8 mouse cellular contexts compared by ENCODE assay signal in the genomic region with DNA sequence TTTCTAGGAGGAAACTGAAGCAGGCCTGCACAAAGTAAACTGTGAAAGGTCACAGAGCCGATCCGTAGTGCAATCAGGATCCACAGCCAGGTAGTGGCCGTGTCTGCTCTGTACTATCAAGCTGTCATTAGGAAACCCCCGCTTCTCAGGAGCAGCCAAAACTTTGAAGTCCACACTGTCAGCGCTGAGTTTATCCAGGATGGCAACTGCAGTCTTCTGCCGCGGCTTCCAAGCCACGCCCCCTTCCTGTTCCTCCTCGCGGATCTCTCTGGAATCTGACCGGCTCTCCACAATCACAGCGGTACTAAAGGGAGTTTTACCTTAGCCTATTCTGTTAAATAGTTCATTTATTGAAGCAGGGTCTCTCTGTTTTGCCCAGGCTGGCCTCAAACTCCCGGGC. TPM values are rescaled to one million over a fixed set of nuclear protein-coding genes. Genes with fewer than 3 reads are reported as not detected.
DNase-seq lines count a peak whose midpoint lies in the region; ATAC-seq lines count a peak whose summit lies in the region.

No protein-coding gene starts in this region.

- H3K4me2 ChIP-seq in heart, embryonic 15.5 days = peak overlapping the region; percentile 46
- peak overlapping the region; percentile 44 for H3K4me2 ChIP-seq in limb, embryonic 12.5 days

- H3K9me3 ChIP-seq in heart, embryonic 15.5 days (replicated peaks) = no peaks in the 10 kb centered on the region
- no peaks in the 10 kb centered on the region for H3K9me3 ChIP-seq in limb, embryonic 12.5 days

- no peak for ATAC-seq in heart, embryonic 15.5 days (replicated peaks; ENCODE audit: insufficient number of reproducible peaks, insufficient read depth, low FRiP score, low read depth)
- no peak for ATAC-seq in limb, embryonic 12.5 days (ENCODE audit: insufficient number of reproducible peaks, insufficient read depth, low FRiP score, low TSS enrichment, low read depth)

- H3K9ac ChIP-seq in heart, embryonic 15.5 days = no peak overlapping the region
- H3K9ac ChIP-seq in limb, embryonic 12.5 days (replicated peaks) = no peak overlapping the region

- peak overlapping the region; percentile 23 for H3K4me3 ChIP-seq in heart, embryonic 15.5 days
- peak overlapping the region; percentile 13 for H3K4me3 ChIP-seq in limb, embryonic 12.5 days (replicated peaks)

- no peak overlapping the region for H3K27ac ChIP-seq in heart, embryonic 15.5 days
- no peak overlapping the region for H3K27ac ChIP-seq in limb, embryonic 12.5 days

- DNase-seq in testis, postnatal 10 days (ENCODE audit: low spot score) = peak; percentile 58
- DNase-seq in testis, postnatal 14 days (ENCODE audit: low spot score) = no peak
- DNase-seq in neural tube, embryonic 10.5 days (ENCODE audit: extremely low spot score, low spot score) = peak; percentile 45
- no peak for DNase-seq in left cerebral cortex, adult 8-10 months (ENCODE audit: low spot score in 2 of 2)
- DNase-seq in T-cell, adult 2 months (ENCODE audit: low spot score) = no peak
- DNase-seq in cerebellum, postnatal 4 days (ENCODE audit: low spot score in 2 of 2) = no peak

- 2% methylated on average over 13 of the region's 13 CpGs for WGBS in heart, embryonic 15.5 days
- WGBS in limb, embryonic 12.5 days = 2% methylated on average over 13 of the region's 13 CpGs

- no peaks in the 10 kb centered on the region for H3K36me3 ChIP-seq in heart, embryonic 15.5 days
- H3K36me3 ChIP-seq in limb, embryonic 12.5 days = no peaks in the 10 kb centered on the region

- peaks cover 88% of the 10 kb centered on the region for H3K27me3 ChIP-seq in heart, embryonic 15.5 days
- H3K27me3 ChIP-seq in limb, embryonic 12.5 days = peaks cover 89% of the 10 kb centered on the region

- peaks cover 8% of the 10 kb centered on the region for H3K4me1 ChIP-seq in heart, embryonic 15.5 days (replicated peaks)
- peaks cover 7% of the 10 kb centered on the region for H3K4me1 ChIP-seq in limb, embryonic 12.5 days (replicated peaks)

RNA-seq across cellular contexts. Expression of a gene that starts 27.3 kb away (rescaled TPM):
- 0.16 TPM in 1 of 2 replicates, not detected in the other for polyA plus RNA-seq in heart, embryonic 15.5 days (2015; fragmentation: Nextera tagmentation; extraction: Ambion mirVana)
- not detected in 2 replicates for polyA plus RNA-seq in limb, embryonic 12.5 days (2016; fragmentation: Nextera tagmentation; extraction: Ambion mirVana)
- not detected for total RNA-seq in left cerebral cortex, adult 8-10 months (2022)

Comparison
In these comparisons a context has a peak if more than half of its experiments do, and no peak if none do; other contexts are left out.
1. DNase-seq: peak in testis, postnatal 10 days (single experiment) and neural tube, embryonic 10.5 days (single experiment); none in testis, postnatal 14 days (single experiment), left cerebral cortex, adult 8-10 months (0 of 2), T-cell, adult 2 months (single experiment) and cerebellum, postnatal 4 days (0 of 2).